Mouse (Mus musculus) fat pad, adult 2 months (tissue): Measurements from ENCODE around the gene Tfap2e.

Source experiments
- DNase-seq: peaks from one replicate; pipeline ENCODE4 v3.0.0-alpha.2; 2011; ENCODE audit warnings: low read depth, low spot score; ENCODE audit errors: extremely low read depth

Tfap2e gene

GRCm38 (mm10) chr4:126736001-126736414, at the start of gene Tfap2e:
Tfap2e (minus strand) TSS chr4:126736240.
- DNase-seq = no peak

GRCm38 (mm10) chr4:126782996-126783395, 47.0 kb upstream of the Tfap2e start:
- DNase-seq = no peak

GRCm38 (mm10) chr4:126782512-126782911, 46.5 kb upstream of the Tfap2e start:
- DNase-seq = no peak

GRCm38 (mm10) chr4:126781871-126782270, 45.8 kb upstream of the Tfap2e start:
- no peak for DNase-seq

- DNase-seq = no peak
These were observed 44.1 kb upstream of the Tfap2e start for GRCm38 (mm10) chr4:126779826-126780775.

- no peak for DNase-seq
These were observed 43.1 kb upstream of the Tfap2e start for GRCm38 (mm10) chr4:126779148-126779581.

- no peak for DNase-seq
These were observed 39.1 kb upstream of the Tfap2e start for GRCm38 (mm10) chr4:126775182-126775581.

GRCm38 (mm10) chr4:126773871-126774270, 37.8 kb upstream of the Tfap2e start:
- DNase-seq = no peak

- no peak for DNase-seq
These were observed 34.8 kb upstream of the Tfap2e start for GRCm38 (mm10) chr4:126770831-126771230.

- DNase-seq = no peak
These were observed 33.9 kb upstream of the Tfap2e start for GRCm38 (mm10) chr4:126769800-126770563.

GRCm38 (mm10) chr4:126763483-126763882, 27.4 kb upstream of the Tfap2e start:
- DNase-seq = no peak

- DNase-seq = no peak
These were observed 26.7 kb upstream of the Tfap2e start for GRCm38 (mm10) chr4:126762586-126763359.

- DNase-seq = no peak
These were observed 23.4 kb upstream of the Tfap2e start for GRCm38 (mm10) chr4:126759435-126759834.

- no peak for DNase-seq
These were observed 22.3 kb upstream of the Tfap2e start for GRCm38 (mm10) chr4:126758299-126758698.

GRCm38 (mm10) chr4:126756766-126757165, 20.7 kb upstream of the Tfap2e start:
- no peak for DNase-seq

GRCm38 (mm10) chr4:126754736-126755374, 18.8 kb upstream of the Tfap2e start:
- DNase-seq = no peak

- DNase-seq = no peak
These were observed 18.2 kb upstream of the Tfap2e start for GRCm38 (mm10) chr4:126754231-126754611.

GRCm38 (mm10) chr4:126753268-126754230, 17.5 kb upstream of the Tfap2e start, which contains the start of the genes Ncdn and AU040320:
Ncdn (minus strand) TSS chr4:126753438.
AU040320 (plus strand) TSS chr4:126753544.
- DNase-seq = no peak

GRCm38 (mm10) chr4:126752608-126753141, 16.6 kb upstream of the Tfap2e start:
- DNase-seq = no peak
